Mouse (Mus musculus) embryonic facial prominence, embryonic 10.5 days (tissue): ENCODE measurements at regions not wholly inside any gene's neighbourhood (a gene's known extent, or its start where the extent isn't known, plus 50 kb on each side); places are given as distances from the start of the nearest gene placed in this dataset.
"Not testable (repeated sequence)": the region's sequence is repeated elsewhere in the genome, so short reads cannot be mapped to it uniquely, and the experiment has no call there.

Experiments used
- DNase-seq: peaks from one replicate; pipeline ENCODE4 v3.0.0-alpha.2; 2017; ENCODE audit warnings: low spot score
- H3K27ac ChIP-seq: fragments of 300-500 bp; sonication (generic); replicated peaks from 2 replicates; pipeline ENCODE4 v1.5.1; 2016; ENCODE audit warnings: mild to moderate bottlenecking
- H3K27me3 ChIP-seq: fragments of 300-500 bp; sonication (generic); replicated peaks from 2 replicates; pipeline ENCODE4 v1.6.1; 2016; ENCODE audit warnings: low read depth, mild to moderate bottlenecking; ENCODE audit not compliant: poor library complexity, severe bottlenecking
- H3K36me3 ChIP-seq: fragments of 300-500 bp; sonication (generic); replicated peaks from 2 replicates; pipeline ENCODE4 v1.6.1; 2016; ENCODE audit warnings: mild to moderate bottlenecking, moderate library complexity
- H3K4me1 ChIP-seq: fragments of 300-500 bp; sonication (generic); 2 replicates; pipeline ENCODE4 v1.6.1; 2016
- H3K4me3 ChIP-seq: fragments of 300-500 bp; sonication (generic); 2 replicates; pipeline ENCODE4 v1.5.1; 2016; ENCODE audit warnings: mild to moderate bottlenecking, moderate library complexity
- H3K9me3 ChIP-seq: fragments of 300-500 bp; sonication (generic); 2 replicates; pipeline ENCODE4 v1.6.1; 2016; ENCODE audit warnings: mild to moderate bottlenecking
- WGBS: fragments of 180-500 bp; shearing (Covaris S2); methylation state at CpG from one replicate; pipeline ENCODE4 v1.1.7; 2016; 5-methylcytosine and 5-hydroxymethylcytosine counted together

GRCm38 (mm10) chr8:26748161-26748971 lies 228.8 kb upstream of the Zfp703 start:
- peak; percentile 14 for DNase-seq
- Histone ChIP-seq H3K27me3 (no peaks in the 10 kb centered on the region), H3K4me1 (peaks cover 25% of the 10 kb centered on the region), H3K4me3 (no peak overlapping the region), H3K36me3 (no peaks in the 10 kb centered on the region), H3K9me3 (no peaks in the 10 kb centered on the region), H3K27ac (no peak overlapping the region; the same call in 1 of the 2 replicates)
- 69% methylated on average over 14 of the region's 14 CpGs for WGBS

- no peak for DNase-seq
- no peak overlapping the region for H3K27ac ChIP-seq
- 84% methylated on average over 1 of the region's 1 CpGs for WGBS
- H3K4me1 ChIP-seq, result peaks cover 25% of the 10 kb centered on the region
- H3K9me3 ChIP-seq, result no peaks in the 10 kb centered on the region
- H3K4me3 ChIP-seq, result no peak overlapping the region
- no peaks in the 10 kb centered on the region for H3K27me3 ChIP-seq
- no peaks in the 10 kb centered on the region for H3K36me3 ChIP-seq
Measured at GRCm38 (mm10) chr8:26748972-26749291, 228.2 kb upstream of the Zfp703 start.

- Histone ChIP-seq H3K9me3 (0 out of 2 replicates have a peak, but pooled peaks cover 6% of the 10 kb centered on the region), H3K27ac (no peak overlapping the region), H3K4me1 (peaks cover 25% of the 10 kb centered on the region), H3K27me3 (no peaks in the 10 kb centered on the region), H3K4me3 (no peak overlapping the region), H3K36me3 (no peaks in the 10 kb centered on the region)
- no peak for DNase-seq
- 92% methylated on average over 1 of the region's 1 CpGs for WGBS
Measured at GRCm38 (mm10) chr8:26750120-26750519, 227.0 kb upstream of the Zfp703 start.

- H3K36me3 ChIP-seq, result no peaks in the 10 kb centered on the region
- WGBS, result 90% methylated on average over 5 of the region's 5 CpGs
- H3K4me1 ChIP-seq, result peaks cover 25% of the 10 kb centered on the region
- H3K27ac ChIP-seq, result no peak overlapping the region
- no peak for DNase-seq
- H3K27me3 ChIP-seq, result no peaks in the 10 kb centered on the region
- H3K4me3 ChIP-seq, result no peak overlapping the region
- 0 out of 2 replicates have a peak, but pooled peaks cover 6% of the 10 kb centered on the region for H3K9me3 ChIP-seq
Measured at GRCm38 (mm10) chr8:26751651-26752050, 225.5 kb upstream of the Zfp703 start.

GRCm38 (mm10) chr8:26756452-26756851 lies 220.7 kb upstream of the Zfp703 start:
- Histone ChIP-seq H3K27me3 (no peaks in the 10 kb centered on the region), H3K9me3 (peaks cover 9% of the 10 kb centered on the region; the same call in 1 of the 2 replicates), H3K4me3 (no peak overlapping the region), H3K36me3 (no peaks in the 10 kb centered on the region), H3K4me1 (no peaks in the 10 kb centered on the region), H3K27ac (no peak overlapping the region)
- 40% methylated on average over 2 of the region's 2 CpGs for WGBS
- DNase-seq, result no peak

- H3K27ac ChIP-seq, result no peak overlapping the region
- H3K4me1 ChIP-seq, result no peaks in the 10 kb centered on the region
- no peaks in the 10 kb centered on the region for H3K27me3 ChIP-seq
- no peaks in the 10 kb centered on the region for H3K36me3 ChIP-seq
- no peak overlapping the region for H3K4me3 ChIP-seq
- DNase-seq, result no peak
- WGBS, result 92% methylated on average over 1 of the region's 1 CpGs
- H3K9me3 ChIP-seq, result peaks cover 4% of the 10 kb centered on the region; the same call in 1 of the 2 replicates
Measured at GRCm38 (mm10) chr8:26760726-26761125, 216.4 kb upstream of the Zfp703 start.

- Histone ChIP-seq H3K27ac (no peak overlapping the region), H3K36me3 (no peaks in the 10 kb centered on the region), H3K27me3 (no peaks in the 10 kb centered on the region), H3K9me3 (peaks cover 4% of the 10 kb centered on the region; the same call in 1 of the 2 replicates), H3K4me1 (peaks cover 4% of the 10 kb centered on the region), H3K4me3 (no peak overlapping the region)
- WGBS, result 86% methylated on average over 16 of the region's 16 CpGs
- DNase-seq, result no peak
Measured at GRCm38 (mm10) chr8:26762942-26763778, 214.0 kb upstream of the Zfp703 start.

- H3K27ac ChIP-seq, result no peak overlapping the region
- DNase-seq, result no peak
- H3K4me1 ChIP-seq, result peaks cover 15% of the 10 kb centered on the region
- peaks cover 12% of the 10 kb centered on the region for H3K27me3 ChIP-seq
- H3K4me3 ChIP-seq, result no peak overlapping the region
- H3K36me3 ChIP-seq, result no peaks in the 10 kb centered on the region
- WGBS, result 88% methylated on average over 10 of the region's 10 CpGs
- H3K9me3 ChIP-seq, result no peaks in the 10 kb centered on the region
Measured at GRCm38 (mm10) chr8:26768474-26769229, 208.5 kb upstream of the Zfp703 start.

- 72% methylated on average over 16 of the region's 16 CpGs for WGBS
- no peak for DNase-seq
- Histone ChIP-seq H3K27me3 (peaks cover 12% of the 10 kb centered on the region), H3K9me3 (no peaks in the 10 kb centered on the region), H3K4me1 (peaks cover 15% of the 10 kb centered on the region), H3K4me3 (no peak overlapping the region), H3K36me3 (no peaks in the 10 kb centered on the region), H3K27ac (no peak overlapping the region)
Measured at GRCm38 (mm10) chr8:26770424-26770886, 206.7 kb upstream of the Zfp703 start.

- Histone ChIP-seq H3K27ac (no peak overlapping the region), H3K4me1 (peaks cover 14% of the 10 kb centered on the region), H3K27me3 (peaks cover 40% of the 10 kb centered on the region), H3K9me3 (no peaks in the 10 kb centered on the region), H3K4me3 (no peak overlapping the region), H3K36me3 (no peaks in the 10 kb centered on the region)
- no peak for DNase-seq
- 59% methylated on average over 10 of the region's 10 CpGs for WGBS
Measured at GRCm38 (mm10) chr8:26778917-26779537, 198.1 kb upstream of the Zfp703 start.

GRCm38 (mm10) chr8:26780515-26780914 lies 196.6 kb upstream of the Zfp703 start:
- Histone ChIP-seq H3K27me3 (peaks cover 40% of the 10 kb centered on the region), H3K36me3 (no peaks in the 10 kb centered on the region), H3K4me3 (peak overlapping the region; percentile 39), H3K9me3 (no peaks in the 10 kb centered on the region), H3K4me1 (peaks cover 14% of the 10 kb centered on the region), H3K27ac (no peak overlapping the region; the same call in 1 of the 2 replicates)
- 37% methylated on average over 19 of the region's 19 CpGs for WGBS
- DNase-seq, result peak; percentile 43

GRCm38 (mm10) chr8:26782936-26783335 lies 194.2 kb upstream of the Zfp703 start:
- H3K27ac ChIP-seq, H3K9me3 ChIP-seq, DNase-seq, H3K36me3 ChIP-seq, H3K4me3 ChIP-seq: not testable (repeated sequence)
- H3K27me3 ChIP-seq, result peaks cover 40% of the 10 kb centered on the region
- peaks cover 14% of the 10 kb centered on the region for H3K4me1 ChIP-seq
- 90% methylated on average over 8 of the region's 8 CpGs for WGBS
